Mouse (Mus musculus) thymus, adult 2 months (tissue): ENCODE data around the gene Cryzl2. TPM values are rescaled to one million over a fixed set of nuclear protein-coding genes. Genes with fewer than 3 reads are reported as not detected.

Experiments
- DNase-seq: peaks from one replicate; pipeline ENCODE4 v3.0.0; 2021
- H3K27ac ChIP-seq: fragments of 200-500 bp; 2 replicates; pipeline ENCODE4 v1.5.1; 2012; ENCODE audit warnings: low read length, control low read depth; ENCODE audit not compliant: control insufficient read depth, insufficient read depth
- H3K27me3 ChIP-seq: fragments of 200-500 bp; 2 replicates; pipeline ENCODE4 v1.6.1; 2012; ENCODE audit warnings: mild to moderate bottlenecking, low read length, moderate library complexity, mixed read lengths; ENCODE audit not compliant: control insufficient read depth, insufficient read depth
- H3K36me3 ChIP-seq: fragments of 200-500 bp; 2 replicates; pipeline ENCODE4 v1.6.1; 2012; ENCODE audit warnings: mild to moderate bottlenecking, low read length, moderate library complexity; ENCODE audit not compliant: control insufficient read depth, insufficient read depth
- H3K4me1 ChIP-seq: fragments of 200-500 bp; replicated peaks from 2 replicates; pipeline ENCODE4 v1.6.1; 2012; ENCODE audit warnings: low read length; ENCODE audit not compliant: control insufficient read depth, insufficient read depth
- H3K4me3 ChIP-seq: fragments of 200-500 bp; 2 replicates; pipeline ENCODE4 v1.5.1; 2012; ENCODE audit warnings: mild to moderate bottlenecking, low read length, control low read depth, moderate library complexity; ENCODE audit not compliant: control insufficient read depth, insufficient read depth
- CTCF ChIP-seq: fragments of 200-500 bp; IDR thresholded peaks from 2 replicates; pipeline ENCODE4 v1.5.1; 2012; ENCODE audit warnings: mild to moderate bottlenecking, control low read depth, low read length, moderate library complexity, borderline replicate concordance; ENCODE audit not compliant: control insufficient read depth, poor library complexity, insufficient read depth; ENCODE audit errors: extremely low read depth
- POLR2A ChIP-seq: fragments of 200-500 bp; IDR thresholded peaks from 2 replicates; pipeline ENCODE4 v1.6.1; 2012; ENCODE audit warnings: mild to moderate bottlenecking, low read length, control low read depth, moderate library complexity; ENCODE audit not compliant: control insufficient read depth, poor library complexity, insufficient read depth; ENCODE audit errors: extremely low read depth
- WGBS: fragments of 180-500 bp; shearing (Covaris S2); methylation state at CpG from one replicate; pipeline ENCODE4 v1.1.7; 2018; 5-methylcytosine and 5-hydroxymethylcytosine counted together
- polyA plus RNA-seq: library from polyadenylated mRNA; depleted of rRNA; stranded (reverse); fragments of >200 nt; gene quantifications from 2 replicates; pipeline ENCODE4 v1.2.3, GENCODE M21; 2012

Gene Cryzl2
- polyA plus RNA-seq, 1 experiment: 8.4 TPM

GRCm38 (mm10) chr1:157470761-157471386, 12.5 kb downstream of the Cryzl2 start:
- Histone ChIP-seq H3K27ac (no peak overlapping the region), H3K27me3 (no peaks in the 10 kb centered on the region), H3K4me1 (no peaks in the 10 kb centered on the region), H3K36me3 (no peaks in the 10 kb centered on the region), H3K4me3 (no peak overlapping the region)
- DNase-seq: no peak
- TF ChIP-seq POLR2A (no peak), CTCF (no peak)
- WGBS: 94% methylated on average over 9 of the region's 9 CpGs

DNA sequence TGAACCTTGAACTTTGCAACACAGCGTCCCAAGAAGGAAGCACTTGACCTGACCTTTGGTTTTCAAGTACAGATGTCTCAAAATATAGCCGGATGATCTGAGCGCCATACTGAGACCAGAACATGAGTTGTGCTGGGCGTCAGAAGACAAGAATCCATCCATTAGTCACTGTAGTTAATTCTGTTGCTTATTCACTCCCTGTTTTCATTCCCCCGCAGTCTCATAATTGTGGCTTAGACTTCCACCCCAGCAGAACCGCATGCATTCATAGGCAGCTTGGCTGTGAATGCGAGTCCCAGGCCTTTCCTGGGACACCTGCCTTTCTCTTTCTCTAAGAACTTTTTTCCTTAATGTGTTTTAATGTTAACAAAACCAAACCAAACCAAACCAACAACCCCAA, 14.3 kb downstream of the Cryzl2 start:
- Histone ChIP-seq H3K4me1 (no peaks in the 10 kb centered on the region), H3K4me3 (no peak overlapping the region), H3K27me3 (no peaks in the 10 kb centered on the region), H3K27ac (no peak overlapping the region), H3K36me3 (no peaks in the 10 kb centered on the region)
- no peak for DNase-seq
- WGBS: 93% methylated on average over 7 of the region's 7 CpGs
- TF ChIP-seq POLR2A: no peak
- no peak for TF ChIP-seq CTCF

GRCm38 (mm10) chr1:157474865-157475264, 16.5 kb downstream of the Cryzl2 start:
- WGBS: 93% methylated on average over 8 of the region's 8 CpGs
- Histone ChIP-seq H3K36me3 (no peaks in the 10 kb centered on the region), H3K4me1 (no peaks in the 10 kb centered on the region), H3K27me3 (no peaks in the 10 kb centered on the region), H3K27ac (no peak overlapping the region), H3K4me3 (no peak overlapping the region)
- TF ChIP-seq POLR2A: no peak
- no peak for TF ChIP-seq CTCF
- no peak for DNase-seq

- no peak overlapping the region for H3K27ac ChIP-seq
- H3K27me3 ChIP-seq: no peaks in the 10 kb centered on the region
- 71% methylated on average over 2 of the region's 2 CpGs for WGBS
- no peak overlapping the region for H3K4me3 ChIP-seq
- DNase-seq: no peak
- no peak for TF ChIP-seq CTCF
- no peak for TF ChIP-seq POLR2A
- no peaks in the 10 kb centered on the region for H3K4me1 ChIP-seq
- H3K36me3 ChIP-seq: no peaks in the 10 kb centered on the region
Observed at GRCm38 (mm10) chr1:157476231-157476630, 17.9 kb downstream of the Cryzl2 start.

- Histone ChIP-seq H3K27me3 (no peaks in the 10 kb centered on the region), H3K27ac (no peak overlapping the region), H3K4me3 (no peak overlapping the region), H3K36me3 (no peaks in the 10 kb centered on the region), H3K4me1 (0 out of 2 replicates have a peak, but pooled peaks cover 2% of the 10 kb centered on the region)
- 42% methylated on average over 9 of the region's 9 CpGs for WGBS
- no peak for DNase-seq
- TF ChIP-seq CTCF (no peak), POLR2A (no peak)
Observed at GRCm38 (mm10) chr1:157480090-157480489, 21.7 kb downstream of the Cryzl2 start.

GRCm38 (mm10) chr1:157480901-157481300, 22.5 kb downstream of the Cryzl2 start:
- 62% methylated on average over 3 of the region's 3 CpGs for WGBS
- Histone ChIP-seq H3K4me1 (0 out of 2 replicates have a peak, but pooled peaks cover 2% of the 10 kb centered on the region), H3K36me3 (no peaks in the 10 kb centered on the region), H3K27ac (no peak overlapping the region), H3K4me3 (no peak overlapping the region), H3K27me3 (no peaks in the 10 kb centered on the region)
- DNase-seq: no peak
- TF ChIP-seq CTCF: no peak
- TF ChIP-seq POLR2A: no peak
